Mouse (Mus musculus) embryo, embryonic 11 days (tissue): Measurements from ENCODE around the gene Hmga2.
"Not testable (repeated sequence)": the region's sequence is repeated elsewhere in the genome, so short reads cannot be mapped to it uniquely, and the experiment has no call there.

Experiments used
- DNase-seq: peaks from one replicate; pipeline ENCODE4 v3.0.0-alpha.2; 2015

Gene Hmga2

DNA sequence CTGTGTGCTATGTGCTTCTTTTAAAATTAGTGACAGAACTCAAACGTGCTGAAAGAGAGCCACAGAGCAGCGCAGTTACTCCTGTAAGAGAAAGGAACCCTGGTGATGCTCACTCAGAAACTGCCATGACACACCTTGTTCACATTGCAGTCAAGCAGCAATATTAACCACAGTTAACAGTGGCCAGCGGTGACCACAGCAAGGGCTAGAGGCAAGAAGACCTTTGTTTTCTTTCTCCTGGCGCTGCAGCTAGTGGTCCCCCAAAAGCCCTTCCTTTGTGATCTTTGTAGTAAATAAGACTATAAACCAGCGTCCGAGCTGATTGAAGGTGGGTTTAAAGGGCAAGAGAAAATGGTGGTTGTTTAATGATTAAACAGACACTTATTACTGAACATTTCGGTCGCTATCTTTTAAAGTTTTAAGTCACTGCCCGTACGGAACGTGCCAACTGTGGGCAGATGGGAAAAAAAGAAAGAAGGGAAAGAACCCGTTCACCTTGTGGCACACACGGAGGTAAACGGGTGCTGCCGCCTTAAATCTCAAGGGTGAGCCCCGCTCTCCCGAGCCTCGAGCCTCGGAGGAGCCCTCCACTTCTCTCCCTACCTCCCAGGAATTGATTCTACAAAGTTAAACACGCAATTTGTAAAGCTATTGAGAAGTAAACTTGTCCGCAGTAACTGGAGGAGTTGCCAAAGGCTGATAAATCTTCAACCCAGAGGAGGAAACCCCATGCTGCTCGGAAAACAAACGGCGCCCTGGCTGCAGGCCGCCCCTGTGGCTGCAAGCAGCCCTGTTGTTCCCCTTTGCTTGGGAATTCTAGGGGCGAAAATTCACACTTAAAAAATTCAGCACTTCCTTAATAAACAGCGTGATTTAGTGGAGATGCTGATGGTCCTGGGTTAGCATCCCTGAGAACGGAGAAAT lies 85.1 kb downstream of the Hmga2 start:
- no peak for DNase-seq

DNA sequence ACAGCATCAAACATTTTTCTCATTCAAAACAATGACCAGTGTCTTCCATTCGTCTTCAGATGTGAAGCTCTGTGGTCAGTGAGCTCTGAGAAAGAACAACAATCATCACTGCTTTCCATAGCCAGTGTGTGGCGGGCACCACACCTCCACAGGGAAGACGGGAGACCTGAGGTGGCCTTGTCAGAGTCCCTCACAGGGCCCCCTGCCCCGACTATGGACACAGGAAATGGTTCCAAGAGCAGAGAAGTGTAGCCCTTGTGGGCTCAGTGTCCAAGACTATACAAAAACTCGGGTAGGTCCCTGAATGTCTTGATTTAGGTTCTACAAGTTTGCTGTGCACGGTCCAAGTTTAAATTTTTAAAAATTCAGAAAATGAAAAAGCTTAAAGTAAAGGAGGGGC lies 86.6 kb downstream of the Hmga2 start:
- DNase-seq: no peak

DNA sequence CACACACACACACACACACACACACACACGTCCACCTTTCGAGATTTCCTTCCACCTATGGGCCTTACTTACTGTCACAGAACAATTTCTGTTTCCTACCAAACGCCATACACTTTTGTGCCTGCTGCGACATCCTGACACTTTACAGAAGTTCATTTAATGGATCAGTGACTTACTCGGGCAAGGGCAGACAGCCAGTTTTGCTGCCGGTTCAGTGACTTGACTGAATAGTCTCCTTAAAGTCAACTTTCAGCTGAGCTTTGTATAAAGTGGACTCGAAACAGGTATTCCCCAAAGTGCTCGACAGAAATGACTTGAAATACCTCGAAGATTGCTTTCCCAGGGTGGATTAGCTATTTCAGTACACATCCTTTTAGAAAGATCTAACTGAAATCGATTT lies 87.3 kb downstream of the Hmga2 start:
- DNase-seq: no peak

DNA sequence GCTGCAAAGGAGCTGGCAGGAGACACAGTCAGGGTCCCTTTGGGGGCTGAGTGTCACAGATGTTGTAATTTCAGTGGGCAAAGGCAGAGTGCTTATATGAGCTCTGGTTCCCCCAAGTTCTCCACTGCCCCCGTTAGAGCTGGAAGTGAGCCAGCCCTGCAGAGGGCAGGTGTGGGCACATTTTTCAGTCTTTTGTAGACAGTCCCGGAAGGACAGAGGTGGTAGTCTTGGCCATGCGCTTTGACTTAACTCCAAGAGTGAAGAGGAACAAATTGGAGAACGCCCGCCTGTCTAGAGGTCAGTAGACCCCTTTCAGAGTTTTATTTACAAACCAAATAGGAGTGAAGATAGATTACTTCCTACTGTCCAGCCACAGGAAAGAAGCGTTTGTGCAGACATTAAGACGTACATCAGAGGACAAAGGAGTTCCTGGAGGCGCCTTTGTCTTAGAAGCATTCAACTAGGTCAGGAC lies 87.8 kb downstream of the Hmga2 start:
- no peak for DNase-seq

DNA sequence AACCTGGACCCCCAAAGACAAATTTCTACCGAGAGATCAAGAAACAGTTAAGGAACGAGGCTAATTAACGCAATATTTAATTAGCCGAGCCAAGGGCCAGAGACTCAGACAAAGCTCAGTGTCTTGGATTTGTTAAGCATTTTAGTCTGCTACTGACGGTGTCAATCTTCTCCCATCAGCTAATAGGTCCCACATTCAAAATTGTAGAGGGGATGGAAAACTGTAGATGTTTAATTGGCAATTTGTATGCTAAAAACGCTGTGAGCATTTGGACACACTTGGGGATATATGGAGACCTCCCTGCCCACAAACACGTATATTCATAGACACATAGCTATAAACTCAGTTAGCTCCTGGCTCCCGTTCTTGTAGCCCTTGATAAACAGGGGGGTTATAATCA lies 89.2 kb downstream of the Hmga2 start:
- DNase-seq: no peak

DNA sequence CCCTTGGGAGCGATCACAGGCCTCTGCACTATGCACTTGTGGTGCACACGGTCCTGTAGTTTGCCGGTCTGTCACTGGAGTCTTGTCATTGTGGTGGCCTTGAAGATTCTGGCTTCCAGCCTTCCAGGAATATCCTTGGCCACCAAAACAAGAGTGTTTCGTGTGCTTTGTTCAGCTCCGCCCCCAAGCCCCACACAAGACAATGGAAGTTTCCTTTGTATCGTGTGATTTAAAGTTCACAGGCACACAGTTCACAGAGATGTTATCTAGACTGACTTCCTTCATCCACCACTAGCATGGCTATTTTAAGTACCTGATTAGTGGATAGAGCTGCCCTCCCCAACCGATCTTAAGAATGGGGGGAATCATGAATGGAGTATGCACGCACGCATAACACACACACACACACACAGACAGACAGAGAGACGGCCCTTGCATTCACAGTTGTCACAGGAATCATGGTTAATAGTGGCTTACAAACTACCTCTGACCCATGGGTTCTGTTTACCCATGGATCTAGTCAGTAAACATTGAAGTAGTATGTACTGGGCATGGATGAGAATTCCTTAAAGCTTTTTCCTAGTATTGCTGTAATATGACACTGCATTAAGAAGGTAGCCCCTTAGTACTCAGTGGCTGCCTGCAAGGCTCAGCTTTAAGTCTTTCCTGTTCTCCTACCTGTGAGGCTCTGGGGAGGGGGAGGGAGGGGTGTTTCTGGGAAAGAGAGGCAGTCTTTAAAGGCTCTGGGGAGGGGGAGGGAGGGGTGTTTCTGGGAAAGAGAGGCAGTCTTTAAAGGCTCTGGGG lies 91.3 kb downstream of the Hmga2 start:
- no peak for DNase-seq

DNA sequence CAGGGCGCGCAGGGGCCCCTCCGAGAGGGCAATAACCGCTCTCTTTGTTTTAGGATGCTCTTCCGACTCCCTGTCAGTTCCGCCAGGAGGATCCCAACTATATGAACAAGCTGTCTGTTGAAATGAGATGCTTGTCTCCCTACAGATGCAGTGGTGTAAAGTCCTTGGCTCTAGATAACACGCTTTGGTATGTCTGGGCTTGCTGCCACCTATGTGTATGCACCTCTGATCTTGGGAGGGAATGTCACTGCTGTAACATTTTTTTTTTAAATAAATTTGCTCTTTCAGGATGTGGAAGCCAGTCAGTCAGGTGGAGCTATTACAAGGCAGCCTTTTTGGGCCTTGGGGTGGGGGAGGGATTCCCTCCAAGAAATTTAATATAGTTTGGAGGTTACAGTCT lies 92.2 kb downstream of the Hmga2 start:
- DNase-seq: no peak

DNA sequence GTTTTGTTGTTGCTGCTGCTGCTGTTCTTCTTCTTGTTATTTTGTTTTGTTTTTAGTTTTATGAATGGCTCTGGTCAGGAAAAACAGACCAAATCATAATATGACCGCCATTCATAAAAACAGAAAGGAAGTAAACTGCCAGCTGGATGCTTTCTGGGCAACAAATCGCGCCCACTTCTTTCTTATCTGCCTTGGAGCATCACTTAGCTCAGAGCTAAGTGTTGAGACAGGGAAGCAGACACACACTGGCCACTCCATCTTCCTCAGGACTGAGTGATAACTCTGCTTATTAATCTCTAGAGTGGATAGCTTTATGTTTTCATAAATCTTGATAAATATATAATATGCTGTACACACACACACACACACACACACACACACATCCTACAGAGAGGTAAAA lies 98.5 kb downstream of the Hmga2 start:
- no peak for DNase-seq

DNA sequence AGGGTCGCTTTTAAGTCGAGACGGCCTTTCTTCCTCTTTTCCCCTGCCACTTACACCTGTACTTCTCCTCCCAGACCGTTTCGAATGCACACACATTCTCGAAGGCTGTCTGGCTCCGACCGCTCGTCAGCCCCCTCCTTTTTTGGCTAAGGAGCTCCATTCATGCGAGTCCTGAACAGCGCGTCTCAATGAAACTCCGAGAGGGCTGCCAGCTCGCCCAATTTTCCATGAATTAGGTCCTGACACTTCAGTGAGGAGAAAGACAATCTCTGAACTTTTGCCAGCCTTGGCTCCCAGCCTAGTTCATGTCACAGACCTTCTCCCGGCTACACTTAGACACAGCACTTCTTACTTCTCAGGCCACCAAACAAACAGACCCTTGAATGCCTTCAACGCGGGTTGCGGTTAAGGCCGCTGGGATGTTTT lies 98.9 kb downstream of the Hmga2 start:
- DNase-seq: peak; percentile 59

DNA sequence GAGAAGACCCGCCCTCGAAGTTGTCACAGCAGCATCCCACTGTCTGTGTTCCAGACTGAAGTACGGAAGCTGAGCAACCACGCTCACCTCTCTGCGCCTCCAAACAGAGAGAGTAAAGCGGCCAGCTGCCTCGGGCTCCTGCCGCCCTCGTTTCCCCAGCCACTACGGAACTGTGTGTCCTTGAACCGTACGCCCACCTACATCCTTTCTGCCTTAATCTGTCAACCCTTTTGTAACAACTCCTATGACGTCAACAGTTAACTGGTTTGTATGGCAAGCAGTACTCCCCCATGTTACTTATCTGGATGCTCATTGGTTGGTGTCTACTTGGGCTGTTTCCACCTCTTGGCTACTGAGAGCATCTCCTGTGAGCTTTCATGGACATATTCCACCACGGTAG lies 100.8 kb downstream of the Hmga2 start:
- DNase-seq: no peak

DNA sequence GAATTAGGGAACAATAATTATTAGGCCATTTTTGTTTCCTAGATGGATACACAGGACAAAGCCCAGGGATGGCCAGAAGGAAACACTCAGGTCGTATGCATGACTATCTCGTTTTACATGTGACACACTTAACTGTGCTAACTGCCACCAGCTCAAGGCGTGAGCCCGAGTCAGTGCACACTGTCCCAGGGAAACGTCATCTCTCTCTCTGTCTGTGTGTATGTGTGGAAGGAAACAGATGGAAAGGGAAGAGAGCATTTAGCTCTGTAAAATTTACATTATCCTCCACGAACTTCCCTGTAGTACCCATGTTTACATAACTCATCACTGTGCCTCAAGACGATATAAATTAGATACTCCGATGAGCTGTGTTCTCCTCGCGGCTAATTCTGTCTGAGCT lies 105.1 kb downstream of the Hmga2 start:
- DNase-seq: no peak

DNA sequence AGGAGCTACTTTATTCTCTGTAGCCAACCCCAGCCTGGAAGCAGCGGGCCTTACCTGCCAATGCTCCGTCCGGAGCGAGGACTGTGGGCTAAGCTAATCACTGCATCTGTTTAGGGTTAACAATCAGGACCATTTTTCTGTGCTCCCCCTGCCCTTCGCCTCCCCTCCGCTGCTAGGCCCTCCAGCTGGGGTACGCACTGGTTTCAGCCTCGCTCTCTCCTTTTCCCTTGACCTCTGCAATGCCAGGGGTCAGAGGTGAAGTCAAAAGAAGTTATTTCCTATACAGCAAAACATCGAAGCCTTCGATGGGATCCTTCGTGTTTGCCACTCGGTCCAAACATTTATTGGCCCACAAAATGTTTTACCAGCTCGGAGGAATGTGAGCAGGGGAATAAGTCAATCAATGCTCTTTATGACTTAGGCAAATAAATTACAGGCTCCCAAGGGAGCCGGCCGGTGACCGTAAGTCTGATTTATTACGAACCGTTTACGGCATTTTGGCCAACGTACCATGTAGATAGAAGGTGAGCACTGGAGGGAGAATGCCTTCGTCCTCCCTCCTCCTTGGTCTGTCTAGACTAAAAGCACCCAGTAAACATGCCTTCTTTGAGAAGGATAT lies 107.0 kb downstream of the Hmga2 start:
- DNase-seq: peak; percentile 64

DNA sequence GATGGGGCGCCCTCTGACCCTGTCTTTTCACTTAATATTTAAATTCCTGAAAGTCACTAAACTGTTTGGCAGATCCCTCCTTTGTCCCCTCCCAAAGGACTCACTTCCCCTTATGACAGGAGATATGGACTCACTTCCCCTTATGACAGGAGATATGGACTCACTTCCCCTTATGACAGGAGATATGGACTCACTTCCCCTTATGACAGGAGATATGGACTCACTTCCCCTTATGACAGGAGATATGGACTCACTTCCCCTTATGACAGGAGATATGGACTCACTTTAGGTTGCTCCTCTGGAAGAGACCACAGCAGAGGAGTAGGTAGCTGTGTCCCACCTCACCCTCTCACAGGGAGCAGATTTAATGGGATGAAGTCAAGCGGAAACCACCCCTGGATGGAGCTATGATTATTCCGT lies 110.1 kb downstream of the Hmga2 start:
- DNase-seq: not testable (repeated sequence)

DNA sequence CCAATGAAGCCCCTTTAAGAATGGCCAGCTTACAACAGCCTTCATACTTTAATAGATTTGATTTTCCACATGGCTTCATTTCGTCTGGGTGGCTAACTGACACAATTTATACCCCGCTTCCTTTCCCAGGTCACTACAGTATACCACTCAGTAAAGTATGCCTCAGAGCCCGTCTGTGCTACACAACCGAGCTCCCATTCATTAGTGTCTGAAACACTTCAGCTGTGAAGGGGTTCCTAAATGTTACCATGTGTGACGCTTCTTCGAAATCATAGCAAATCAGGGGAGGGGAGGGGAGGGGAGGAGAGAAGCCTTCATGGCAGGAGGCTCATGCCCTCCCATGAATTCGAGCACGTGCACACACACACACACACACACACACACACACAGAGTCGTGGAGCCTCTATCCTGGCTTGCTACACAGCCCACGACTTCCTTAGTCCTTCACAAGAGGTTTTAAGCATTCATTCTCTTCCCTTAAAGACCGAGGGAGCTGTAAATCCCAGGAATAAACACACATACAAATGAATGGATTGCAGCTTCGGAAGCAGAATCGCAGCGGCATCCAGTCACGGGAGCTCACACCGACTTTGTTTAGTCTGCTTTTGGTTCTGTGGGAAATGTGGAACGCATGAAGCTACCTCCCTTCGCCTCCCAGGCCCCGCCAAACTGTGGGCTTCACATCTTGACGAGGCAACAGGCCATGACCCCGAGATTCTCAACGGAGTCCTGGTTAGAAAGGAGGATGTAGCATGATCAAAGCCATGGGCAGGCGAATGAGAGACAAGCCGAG lies 110.7 kb downstream of the Hmga2 start:
- peak; percentile 69 for DNase-seq

DNA sequence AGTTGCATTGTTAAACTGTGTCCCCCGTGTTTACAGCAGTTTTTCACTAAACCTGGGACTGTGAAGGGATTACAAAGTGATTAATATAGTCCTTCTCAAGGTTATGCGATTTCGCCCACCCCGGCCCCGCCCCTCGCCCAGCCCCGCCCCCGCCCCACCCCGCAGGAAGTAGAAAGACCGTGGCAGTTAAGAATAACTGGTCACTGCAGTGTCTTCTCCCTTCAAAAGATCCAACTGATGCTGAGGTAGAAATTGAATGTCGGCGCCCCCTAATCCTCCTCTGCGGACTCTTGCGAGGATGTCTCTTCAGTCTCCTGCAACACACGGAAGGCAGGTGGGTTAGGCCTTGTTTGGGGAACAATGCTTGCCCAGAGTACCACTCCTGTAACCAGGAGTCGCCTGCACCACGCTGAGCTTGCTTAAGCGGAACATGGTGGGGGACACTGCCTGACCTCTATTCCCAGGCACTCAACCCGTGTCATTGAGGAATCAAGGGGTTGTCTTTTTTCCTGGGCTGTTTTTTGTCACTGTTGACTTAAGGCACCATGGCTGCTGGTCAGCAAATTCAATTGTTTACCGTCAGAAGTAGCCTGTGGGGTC lies 112.2 kb downstream of the Hmga2 start:
- no peak for DNase-seq

DNA sequence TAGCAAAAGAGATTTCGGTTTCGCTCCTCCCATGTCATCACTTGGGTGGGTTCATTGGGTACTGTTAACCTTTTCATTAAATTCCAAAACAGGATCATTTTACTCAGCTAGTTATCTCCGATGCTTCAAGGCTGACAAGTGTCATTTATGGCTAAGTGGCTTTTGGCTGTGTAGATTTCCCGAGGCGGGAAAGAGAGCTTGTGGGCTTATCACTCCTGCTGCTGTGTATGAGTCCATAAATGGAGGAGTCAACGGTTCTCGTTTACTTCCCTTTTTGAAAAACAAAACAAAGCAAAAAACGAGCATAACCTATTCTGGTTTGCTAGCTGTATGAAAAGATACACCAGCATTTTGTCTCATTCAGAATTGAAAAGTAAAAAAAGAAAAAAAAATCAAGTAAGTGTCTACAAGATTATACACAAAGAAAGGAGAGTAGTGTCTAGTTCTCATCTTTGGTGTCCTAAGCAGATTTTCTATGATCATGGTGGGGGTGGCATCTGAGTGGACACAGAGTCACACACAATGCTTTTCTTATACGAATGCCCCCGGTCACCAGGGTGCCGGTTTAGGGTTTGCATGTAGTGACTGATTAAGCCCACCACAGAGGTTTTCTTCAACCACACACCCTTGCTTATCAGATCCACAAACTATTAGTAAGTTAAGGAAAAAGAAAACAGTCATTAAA lies 112.8 kb downstream of the Hmga2 start:
- DNase-seq: not testable (repeated sequence)

DNA sequence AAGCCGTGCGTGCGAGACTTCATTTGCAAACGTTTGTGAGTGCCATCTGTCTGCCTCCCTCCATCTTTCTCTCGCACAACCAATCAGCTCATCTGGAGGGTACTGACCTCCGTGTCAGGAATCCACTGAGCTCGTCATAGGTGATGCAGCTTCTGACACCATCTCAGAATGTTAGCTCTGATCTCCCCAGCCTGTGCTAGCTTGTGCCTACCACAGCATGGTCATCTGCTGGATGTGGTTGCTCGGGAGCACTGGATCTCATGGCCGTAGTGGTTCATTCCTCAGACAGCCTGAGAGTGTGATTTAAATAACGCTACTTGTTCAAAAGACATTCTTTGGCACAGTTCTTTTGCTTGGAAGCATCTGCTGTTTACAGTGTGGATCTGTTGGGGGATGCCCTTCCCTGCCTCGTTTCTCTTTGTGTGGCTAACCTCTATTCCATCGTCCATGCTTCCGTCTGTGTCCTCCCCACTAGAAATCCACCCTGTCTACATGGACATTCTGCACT lies 121.7 kb downstream of the Hmga2 start:
- DNase-seq: no peak

DNA sequence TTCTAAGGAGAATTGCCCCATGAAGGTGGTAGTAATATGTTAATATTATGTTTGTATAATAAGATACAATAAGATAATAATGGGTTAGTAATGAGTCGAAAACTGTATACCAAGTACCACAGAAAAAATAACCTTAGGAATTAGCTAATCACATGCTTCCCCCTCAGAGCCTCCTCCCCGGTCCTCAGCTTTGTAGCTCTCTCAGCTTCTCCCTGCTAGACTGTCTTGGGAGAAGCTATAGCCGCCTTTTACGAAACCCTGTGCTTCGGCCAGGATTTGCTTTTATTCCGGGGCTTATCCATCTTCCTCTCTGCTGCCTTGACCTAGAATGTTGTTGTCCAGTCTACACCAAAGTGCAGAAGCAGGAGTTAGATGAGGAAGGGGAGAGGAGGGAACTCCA lies 130.9 kb downstream of the Hmga2 start:
- DNase-seq: no peak

DNA sequence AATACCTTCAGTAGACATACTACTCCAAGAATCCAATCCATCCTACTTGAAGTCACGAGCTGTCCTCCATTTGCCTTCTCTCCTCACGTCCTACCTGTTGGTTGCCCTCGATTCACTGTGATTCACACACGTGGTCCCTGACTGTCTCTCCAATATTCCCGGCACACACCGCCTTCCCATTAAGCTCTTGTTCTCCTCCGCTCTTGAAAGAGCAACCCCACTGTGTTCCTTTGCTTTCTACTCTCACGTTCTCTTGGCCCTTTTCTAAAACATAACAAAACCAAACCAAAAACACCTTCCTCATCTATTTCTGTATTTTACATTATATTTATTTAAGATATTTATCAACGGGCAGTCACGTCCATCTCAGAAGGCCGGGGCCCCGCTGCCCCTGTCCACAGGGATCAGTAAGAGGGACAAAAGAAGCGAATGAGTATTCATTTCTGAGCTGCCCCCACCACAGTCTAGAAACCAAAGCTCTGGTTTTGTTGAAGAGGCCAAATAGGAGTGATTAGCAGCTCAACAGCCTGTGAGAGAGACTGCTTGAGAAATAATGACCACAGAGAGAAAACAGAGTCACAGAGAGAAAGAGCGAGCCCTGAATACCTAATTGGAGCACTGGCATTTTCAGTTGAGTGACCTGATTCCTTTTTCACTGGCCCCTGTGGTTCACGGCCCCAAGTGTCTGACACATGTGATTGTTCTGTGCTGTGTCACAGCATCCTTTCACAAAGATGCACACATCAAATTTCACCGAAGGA lies 131.5 kb downstream of the Hmga2 start:
- no peak for DNase-seq

DNA sequence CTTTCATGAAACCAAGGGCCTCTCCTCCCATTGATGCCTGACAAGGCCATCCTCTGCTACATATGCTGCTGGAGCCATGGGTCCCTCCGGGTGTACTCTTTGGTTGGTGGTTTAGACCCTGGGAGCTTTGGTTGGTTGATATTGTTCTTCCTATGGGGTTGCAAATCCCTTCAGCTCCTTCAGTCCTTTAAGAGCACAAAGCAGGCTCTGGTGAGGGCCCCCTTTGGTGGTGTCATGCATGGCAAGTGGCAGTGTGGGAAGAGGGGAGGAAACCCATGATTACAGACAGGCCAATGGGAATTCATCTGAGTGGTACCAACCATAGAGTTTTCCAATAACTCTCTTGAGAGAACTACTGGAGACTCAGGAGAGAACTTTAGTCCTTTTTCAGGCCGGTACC lies 136.4 kb downstream of the Hmga2 start:
- DNase-seq: not testable (repeated sequence)

DNA sequence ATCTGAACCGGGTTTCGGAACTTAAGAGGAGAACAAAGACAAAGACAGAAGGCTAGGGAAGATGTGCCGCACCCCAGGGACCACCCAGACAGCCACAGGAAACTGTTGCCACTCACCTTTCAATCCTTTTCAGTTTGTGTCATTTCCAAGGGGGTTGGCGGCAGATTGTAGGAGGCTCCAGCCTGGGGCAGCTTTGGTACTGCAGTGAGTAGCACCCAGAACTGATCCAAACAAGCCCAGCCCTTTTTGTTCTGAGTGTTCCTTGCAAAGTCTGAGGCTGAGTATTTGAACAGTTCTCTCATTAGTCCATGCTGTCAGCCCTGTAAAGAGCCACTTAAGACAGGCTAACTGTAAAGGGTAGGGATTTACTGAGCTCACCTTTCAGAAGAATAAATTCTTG lies 136.9 kb downstream of the Hmga2 start:
- no peak for DNase-seq
